Mouse (Mus musculus) bone marrow macrophage, adult 2 months (primary cell): ENCODE measurements around the gene Syncrip.

Experiments used
- CTCF ChIP-seq: IDR thresholded peaks from 2 replicates; pipeline ENCODE4 v1.5.1; 2012; ENCODE audit warnings: low read depth, mild to moderate bottlenecking, low read length, moderate library complexity
- POLR2A ChIP-seq: IDR thresholded peaks from 2 replicates; pipeline ENCODE4 v1.6.1; 2012; ENCODE audit warnings: mild to moderate bottlenecking, low read depth, low read length, borderline replicate concordance

GRCm38 (mm10) chr9:88521961-88522568, 39.7 kb upstream of the Syncrip start:
- TF ChIP-seq CTCF (no peak), POLR2A (no peak)
